Mouse (Mus musculus): ENCODE measurements around the gene Ctrl.
A peak's percentile ranks its signal among the peaks of the same experiment; 100 is the strongest.

Ctrl gene

DNA sequence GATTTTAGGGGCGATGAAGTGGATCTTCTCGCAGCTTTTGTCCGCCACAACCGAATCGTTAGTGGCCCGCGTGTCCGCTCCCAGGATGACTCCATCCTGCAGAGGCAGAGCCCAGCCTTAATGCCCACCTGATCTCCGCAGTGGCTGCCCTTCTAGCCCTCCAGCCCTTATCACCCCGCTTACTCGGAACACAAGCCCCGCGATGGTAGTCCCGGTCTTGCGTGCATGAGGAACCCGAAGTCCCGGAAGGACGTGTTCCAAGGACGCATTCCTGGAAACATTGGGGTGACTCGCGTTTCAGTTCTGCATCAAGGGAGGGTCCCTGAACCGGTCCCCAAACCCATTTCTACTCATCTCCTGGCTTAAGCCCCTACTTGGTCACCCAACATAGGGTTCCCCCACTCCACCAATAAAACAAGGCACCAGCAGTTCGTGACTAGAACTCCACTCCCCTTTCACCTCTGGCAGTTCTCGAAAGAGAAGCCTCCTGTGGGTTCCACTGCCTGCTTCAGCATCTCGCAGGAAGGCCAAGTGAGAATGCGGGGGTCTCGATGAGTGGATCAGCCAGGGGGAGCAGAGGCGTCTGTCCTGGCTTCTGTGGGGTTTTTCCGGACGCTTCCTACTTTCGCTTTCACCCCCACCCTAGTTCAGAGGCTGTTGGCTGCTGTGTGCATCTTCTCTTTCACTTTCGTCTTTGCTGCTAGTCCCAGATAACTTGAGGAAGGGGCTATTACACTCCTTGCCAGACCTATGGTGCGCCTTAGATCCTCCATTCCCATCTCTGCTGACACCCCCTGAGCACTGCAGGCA lies 4.0 kb upstream of the Ctrl start:
- peak in 1 of 2 experiments; percentile 35 for DNase-seq (ENCODE audit: low spot score in 2 of 2)

DNA sequence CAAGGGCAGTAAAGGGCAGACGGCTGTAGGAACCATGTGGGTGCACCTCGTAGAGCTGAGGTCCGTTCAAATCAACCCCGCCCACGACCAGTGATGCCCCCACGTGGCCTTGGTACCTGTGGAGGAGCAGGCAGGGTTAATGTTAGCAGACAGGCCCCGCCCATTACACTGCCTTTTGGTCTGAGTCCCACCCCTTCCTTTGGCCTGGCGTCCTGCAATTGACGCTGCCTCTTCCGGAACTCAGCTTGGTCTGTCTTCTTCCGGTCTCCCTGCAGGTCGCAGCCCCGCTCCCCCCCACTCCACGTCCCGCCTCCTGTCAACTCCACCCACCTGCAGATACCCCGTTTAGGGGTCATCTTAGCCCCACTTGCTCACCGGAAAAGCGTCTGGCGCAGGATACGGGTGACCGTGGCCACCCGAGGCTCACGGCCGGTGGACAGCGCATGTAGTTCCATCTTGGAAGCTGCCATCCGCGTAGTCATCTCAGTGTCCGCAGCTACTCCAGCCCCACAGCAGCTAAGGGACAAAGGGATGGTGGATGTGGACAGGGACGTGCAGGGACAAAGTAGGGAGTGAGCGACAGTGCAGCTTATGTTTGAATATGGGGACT lies 3.3 kb upstream of the Ctrl start:
- peak; percentile 68 to 73 for DNase-seq (ENCODE audit: low spot score in 2 of 2)

DNA sequence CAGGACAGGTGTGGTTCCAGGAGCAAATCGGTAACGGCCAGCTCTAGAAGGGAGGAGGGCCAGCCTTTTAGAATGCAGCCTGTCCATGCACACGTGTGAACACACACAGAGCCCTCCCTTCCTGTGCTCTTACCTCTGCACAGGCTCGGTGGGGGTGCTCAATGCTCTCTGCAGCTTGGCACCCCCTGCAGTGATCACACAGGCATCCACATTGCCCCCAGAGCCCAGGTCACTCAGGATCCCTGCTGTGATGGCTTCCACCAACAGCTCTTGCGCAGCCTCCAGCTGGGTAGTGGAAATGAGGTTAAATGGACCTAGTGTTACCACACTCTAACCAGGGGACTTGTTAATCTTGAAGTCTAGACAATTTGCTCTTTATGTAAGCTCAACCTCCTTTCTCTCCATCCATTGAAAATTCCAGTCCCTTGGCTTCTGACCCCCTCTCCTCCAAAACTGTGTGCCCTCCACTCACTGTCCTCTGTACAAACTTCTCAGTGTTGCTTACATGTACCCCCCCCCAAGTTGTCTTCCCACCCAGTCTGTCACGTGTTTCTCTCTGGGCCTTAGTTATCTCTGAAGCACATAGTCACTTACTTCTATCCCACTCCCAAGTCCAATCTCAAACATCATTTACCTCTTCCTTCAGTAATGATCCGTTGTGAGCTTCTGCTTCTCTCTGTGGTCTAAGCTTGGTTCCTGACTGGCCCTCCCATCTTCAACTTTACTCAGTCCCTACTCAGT lies 2.4 kb upstream of the Ctrl start:
- DNase-seq (ENCODE audit: low spot score in 2 of 2), result no peak

- DNase-seq (ENCODE audit: low spot score in 2 of 2), result no peak
Measured at GRCm38 (mm10) chr8:105935105-105935504, 1.4 kb upstream of the Ctrl start.

DNA sequence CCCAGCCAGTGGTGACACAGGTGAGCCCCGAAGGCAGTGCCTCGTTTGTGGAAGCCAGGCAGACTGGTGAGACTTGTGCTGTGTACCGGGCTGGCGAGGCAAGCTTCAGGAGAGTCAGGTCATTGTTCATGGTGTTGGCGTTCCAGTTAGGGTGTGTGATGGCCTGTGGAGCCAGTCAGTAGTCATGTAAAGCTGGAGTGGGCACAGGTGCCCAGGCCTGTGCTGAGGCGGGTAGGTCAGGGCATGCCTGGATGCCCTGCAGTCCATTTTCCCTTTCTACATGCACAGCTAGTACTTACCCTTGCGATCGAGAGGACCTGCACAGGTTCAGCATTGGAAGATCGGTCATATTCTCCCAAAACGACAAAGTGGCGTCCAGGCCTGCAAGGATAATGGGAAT lies 1.1 kb downstream of the Ctrl start:
- DNase-seq (ENCODE audit: low spot score in 2 of 2), result no peak

GRCm38 (mm10) chr8:105931271-105931670 lies 2.4 kb downstream of the Ctrl start:
- DNase-seq (ENCODE audit: low spot score in 2 of 2), result no peak

DNA sequence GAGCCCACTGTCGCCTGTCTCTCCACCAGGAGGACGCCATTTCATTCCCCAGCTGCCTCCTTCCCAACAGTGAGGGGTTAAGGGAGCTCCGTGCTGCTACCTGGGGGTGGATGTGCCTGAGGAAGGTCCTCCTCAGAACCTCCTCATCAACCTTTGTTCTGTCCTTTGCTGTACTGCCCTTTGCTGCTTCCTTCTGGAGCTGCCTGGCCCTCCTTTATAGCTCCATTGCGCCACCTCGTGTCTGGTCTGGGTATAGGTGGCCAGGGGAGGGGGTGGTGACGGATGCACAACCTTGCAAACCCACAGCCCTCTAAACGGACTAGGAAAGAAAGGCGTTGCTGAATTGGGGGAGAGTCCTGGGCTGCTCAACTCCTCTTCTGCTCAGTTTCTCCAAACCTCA lies 3.1 kb downstream of the Ctrl start:
- peak; percentile 68 to 78 for DNase-seq (ENCODE audit: low spot score in 2 of 2)

DNA sequence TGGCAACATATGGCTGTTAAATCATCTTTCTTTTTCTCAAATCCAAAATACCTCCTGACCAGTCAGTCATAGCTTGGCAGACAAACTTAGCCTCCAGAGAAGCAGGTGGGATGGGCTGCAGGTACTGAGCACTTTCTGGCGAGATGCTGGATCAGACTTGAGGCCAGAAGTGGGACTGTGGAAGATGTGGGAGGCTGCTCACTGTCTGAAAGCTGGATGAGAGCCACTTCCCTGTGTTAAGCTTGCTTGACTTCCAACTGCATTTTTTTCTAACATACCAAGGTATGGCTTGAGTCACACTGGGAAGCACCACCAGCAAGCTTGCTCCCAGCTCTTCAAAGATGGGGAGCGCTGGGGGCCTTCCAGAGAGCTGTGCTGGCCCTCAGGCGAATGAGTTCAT lies 8.5 kb downstream of the Ctrl start:
- DNase-seq (ENCODE audit: low spot score in 2 of 2), result no peak

- no peak for DNase-seq (ENCODE audit: low spot score in 2 of 2)
Measured at GRCm38 (mm10) chr8:105919390-105919789, 14.3 kb downstream of the Ctrl start.

- no peak for DNase-seq (ENCODE audit: low spot score in 2 of 2)
Measured at GRCm38 (mm10) chr8:105900941-105901616, 32.6 kb downstream of the Ctrl start.

DNA sequence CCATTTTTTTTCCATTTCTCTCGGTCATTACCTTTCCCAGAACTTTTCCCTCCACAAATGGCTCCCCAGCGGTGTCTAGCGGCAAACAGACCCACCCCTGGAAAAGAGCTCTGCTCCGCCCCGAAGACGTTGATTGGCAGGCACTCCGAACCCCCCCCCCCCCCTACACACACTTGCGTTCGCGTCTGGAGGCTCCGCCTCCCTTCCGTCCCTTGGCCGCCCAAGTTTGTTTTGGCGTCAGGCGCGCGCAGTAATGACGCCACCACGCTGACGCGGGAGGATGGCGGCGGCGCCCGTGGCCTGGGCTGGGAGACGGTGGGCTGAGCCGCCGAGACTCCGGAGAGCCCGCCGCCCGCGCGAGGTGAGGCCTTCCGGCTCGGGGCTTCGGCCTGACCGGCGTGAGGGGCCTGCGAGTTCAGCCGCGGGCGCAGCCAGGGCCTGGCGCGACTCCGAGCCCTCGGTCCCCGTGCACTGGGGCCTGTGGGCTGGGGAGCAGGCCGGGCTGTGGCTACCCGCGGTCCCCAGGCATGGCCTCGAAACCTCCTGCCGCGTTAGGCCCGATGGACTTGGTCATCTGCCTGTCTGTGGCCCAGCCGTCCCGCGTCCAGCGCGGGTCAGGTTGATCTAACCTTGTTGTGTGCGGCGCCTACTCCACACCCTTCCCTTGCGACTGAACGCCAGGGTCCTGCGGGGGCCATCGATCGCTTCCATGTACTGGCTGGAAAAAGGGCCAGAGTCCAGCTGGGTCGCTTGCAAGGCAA lies 33.3 kb downstream of the Ctrl start, which contains the start of gene Pskh1:
Pskh1 (plus strand) TSS at position 262 of the 761 bp plus-strand sequence.
- peak; percentile 84 to 91 for DNase-seq (ENCODE audit: low spot score in 2 of 2)

DNA sequence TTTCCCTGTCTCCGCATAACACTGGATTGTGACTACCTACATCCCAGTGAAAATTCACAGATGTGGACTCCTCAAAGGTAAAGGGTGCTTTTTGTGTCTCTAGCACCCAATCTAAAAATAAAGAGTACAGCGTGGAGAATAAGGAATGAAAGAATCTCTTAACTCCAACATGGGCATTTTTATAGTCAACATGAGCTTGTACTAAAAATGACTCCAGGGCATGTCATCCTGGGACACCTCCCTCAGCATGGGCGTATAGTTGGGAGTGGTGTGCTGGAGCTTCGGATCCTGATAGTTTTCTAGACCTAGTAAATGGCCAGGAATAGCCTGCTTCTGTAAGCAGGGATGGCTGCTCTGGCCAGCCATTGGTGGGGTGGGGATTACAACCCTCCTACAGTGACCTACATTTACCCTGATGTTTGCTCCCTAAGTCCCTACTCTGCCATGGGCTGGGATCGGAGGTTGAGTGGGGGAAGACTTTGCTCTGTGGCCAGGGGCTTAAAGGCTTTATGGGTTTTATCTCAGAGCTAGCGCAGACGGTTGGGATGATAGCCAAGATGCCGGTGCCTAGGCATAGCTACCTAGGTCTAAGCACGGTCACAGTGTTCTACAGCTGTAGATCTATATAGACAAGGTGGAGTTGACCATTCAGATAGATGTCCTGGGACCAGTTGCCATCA lies 35.7 kb downstream of the Ctrl start:
- no peak for DNase-seq (ENCODE audit: low spot score in 2 of 2)

DNA sequence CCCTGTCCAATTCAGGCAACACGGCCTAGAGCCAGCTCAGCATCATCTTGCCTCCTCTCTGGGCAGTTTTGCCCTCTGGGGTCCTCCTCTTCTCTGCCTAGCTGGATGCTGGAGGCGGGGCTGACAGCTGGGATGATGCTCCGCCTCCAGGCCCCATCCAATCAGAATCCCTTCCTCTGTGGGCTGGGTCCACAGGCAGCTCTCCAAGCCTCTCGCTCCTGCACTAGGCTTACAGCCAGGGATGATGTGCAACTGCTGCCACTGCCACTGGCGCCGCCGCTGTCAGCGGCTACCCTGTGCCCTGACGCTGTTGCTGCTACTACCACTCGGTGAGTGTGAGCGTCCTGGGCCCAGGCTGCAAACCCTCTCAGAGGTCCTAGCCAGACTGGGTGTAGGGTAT lies 40.3 kb downstream of the Ctrl start, which contains the start of gene Nrn1l:
Nrn1l (plus strand) TSS at position 229 of the 400 bp plus-strand sequence.
- DNase-seq (ENCODE audit: low spot score in 2 of 2), result peak in 1 of 2 experiments; percentile 63

GRCm38 (mm10) chr8:105892432-105892831 lies 41.2 kb downstream of the Ctrl start:
- no peak for DNase-seq (ENCODE audit: low spot score in 2 of 2)

DNA sequence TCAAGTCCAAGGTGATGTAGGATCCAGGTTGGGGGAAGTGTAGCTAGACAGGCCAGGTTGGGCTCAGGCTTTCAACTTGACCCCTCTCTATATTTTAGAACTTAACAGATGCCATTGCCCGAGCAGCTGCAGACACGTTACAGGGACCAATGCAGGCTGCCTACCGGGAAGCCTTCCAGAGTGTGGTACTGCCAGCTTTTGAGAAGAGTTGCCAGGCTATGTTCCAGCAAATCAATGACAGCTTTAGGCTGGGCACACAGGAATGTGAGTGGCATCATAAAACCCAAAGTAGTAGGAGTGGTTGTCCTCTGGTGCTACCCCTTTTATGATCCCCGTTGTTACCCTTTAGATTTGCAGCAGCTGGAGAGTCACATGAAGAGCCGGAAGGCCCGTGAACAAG lies 42.8 kb downstream of the Ctrl start:
- no peak for DNase-seq (ENCODE audit: low spot score in 2 of 2)

DNA sequence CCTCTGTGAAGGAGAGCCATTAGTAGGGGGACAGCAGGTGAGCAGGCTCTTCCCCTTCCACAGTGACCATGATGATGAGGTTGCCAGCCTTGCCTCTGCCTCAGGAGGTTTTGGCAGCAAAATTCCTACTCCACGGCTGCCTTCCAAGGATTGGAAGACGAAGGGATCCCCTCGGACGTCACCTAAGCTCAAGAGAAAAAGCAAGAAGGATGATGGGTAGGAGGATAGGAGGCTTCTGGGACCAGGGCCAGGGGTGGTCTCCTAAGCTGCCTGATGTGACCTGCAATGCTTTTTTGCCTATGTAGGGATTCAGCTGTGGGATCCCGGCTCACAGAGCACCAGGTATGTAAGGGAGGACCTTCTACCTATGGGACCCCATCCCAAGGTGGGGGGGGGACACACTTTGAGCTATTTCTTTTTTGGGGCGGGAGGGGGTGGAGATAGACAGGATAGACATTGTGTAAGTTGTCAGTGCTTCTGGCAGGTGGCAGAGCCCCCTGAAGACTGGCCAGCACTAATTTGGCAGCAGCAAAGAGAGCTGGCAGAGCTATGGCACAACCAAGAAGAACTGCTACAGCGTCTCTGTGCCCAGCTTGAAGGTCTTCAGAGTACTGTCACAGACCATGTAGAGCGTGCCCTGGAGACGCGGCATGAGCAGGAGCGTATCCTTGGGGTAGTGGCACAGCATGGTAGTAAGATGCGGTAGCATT lies 43.8 kb downstream of the Ctrl start:
- no peak for DNase-seq (ENCODE audit: low spot score in 2 of 2)

Measured in frontal cortex, postnatal 25 days (tissue).